Mouse (Mus musculus) heart, embryonic 12.5 days (tissue): ENCODE results near the gene Gpn3. TPM values are rescaled to one million over a fixed set of nuclear protein-coding genes. Genes with fewer than 3 reads are reported as not detected.

Experiments
- ATAC-seq: fragments of 200-750 bp; cut with Nextera tagmentation; 2 replicates; pipeline ENCODE4 v1.8.0; 2017; ENCODE audit warnings: moderate TSS enrichment, moderate library complexity; ENCODE audit not compliant: insufficient number of reproducible peaks, low FRiP score
- H3K27ac ChIP-seq: fragments of 300-500 bp; sonication (generic); 2 replicates; pipeline ENCODE4 v1.5.1; 2016; ENCODE audit warnings: mild to moderate bottlenecking, moderate library complexity; ENCODE audit not compliant: poor library complexity, severe bottlenecking
- H3K27me3 ChIP-seq: fragments of 300-500 bp; sonication (generic); replicated peaks from 2 replicates; pipeline ENCODE4 v1.6.1; 2016; ENCODE audit warnings: mild to moderate bottlenecking, moderate library complexity
- H3K36me3 ChIP-seq: fragments of 300-500 bp; sonication (generic); 2 replicates; pipeline ENCODE4 v1.6.1; 2016; ENCODE audit warnings: mild to moderate bottlenecking, moderate library complexity
- H3K4me1 ChIP-seq: fragments of 300-500 bp; sonication (generic); replicated peaks from 2 replicates; pipeline ENCODE4 v1.6.1; 2016; ENCODE audit warnings: mild to moderate bottlenecking
- H3K4me2 ChIP-seq: fragments of 300-500 bp; sonication (generic); 2 replicates; pipeline ENCODE4 v1.6.1; 2016; ENCODE audit warnings: mild to moderate bottlenecking, moderate library complexity
- H3K4me3 ChIP-seq: fragments of 300-500 bp; sonication (generic); 2 replicates; pipeline ENCODE4 v1.5.1; 2016; ENCODE audit warnings: mild to moderate bottlenecking
- H3K9ac ChIP-seq: fragments of 300-500 bp; sonication (generic); 2 replicates; pipeline ENCODE4 v1.6.1; 2016; ENCODE audit warnings: mild to moderate bottlenecking, moderate library complexity
- H3K9me3 ChIP-seq: fragments of 300-500 bp; sonication (generic); replicated peaks from 2 replicates; pipeline ENCODE4 v1.6.1; 2016; ENCODE audit warnings: mild to moderate bottlenecking, moderate library complexity
- WGBS: fragments of 180-500 bp; shearing (Covaris S2); methylation state at CpG from one replicate; pipeline ENCODE4 v1.1.7; 2016; 5-methylcytosine and 5-hydroxymethylcytosine counted together
- polyA plus RNA-seq: library from polyadenylated mRNA; unstranded; fragments of >200 nt; fragmentation: Nextera tagmentation; extraction: Ambion mirVana; gene quantifications from 2 replicates; pipeline ENCODE4 v1.2.1, GENCODE M21; 2016

The Gpn3 gene
- polyA plus RNA-seq, 1 experiment from 2014 or later: 58.7 TPM

GRCm38 (mm10) chr5:122391178-122391785 is 19.6 kb downstream of the Gpn3 start:
- Histone ChIP-seq H3K27me3 (no peaks in the 10 kb centered on the region), H3K36me3 (peaks cover 12% of the 10 kb centered on the region), H3K4me1 (peaks cover 9% of the 10 kb centered on the region), H3K4me3 (peak overlapping the region; percentile 87; the same call in 1 of the 2 replicates), H3K4me2 (peak overlapping the region; percentile 84; the same call in 1 of the 2 replicates), H3K9ac (no peak overlapping the region), H3K9me3 (no peaks in the 10 kb centered on the region), H3K27ac (no peak overlapping the region)
- ATAC-seq: no peak
- WGBS: 50% methylated on average over 16 of the region's 16 CpGs

GRCm38 (mm10) chr5:122391786-122392180 is 20.1 kb downstream of the Gpn3 start, which contains the start of gene Arpc3:
Arpc3 (plus strand) TSS chr5:122391878.
- Histone ChIP-seq H3K9ac (peak within 1 kb of the TSS; percentile 87), H3K4me3 (peak within 1 kb of the TSS; percentile 87), H3K4me1 (peaks cover 13% of the 10 kb centered on the region), H3K27me3 (no peaks in the 10 kb centered on the region), H3K9me3 (no peaks in the 10 kb centered on the region), H3K36me3 (peaks cover 16% of the 10 kb centered on the region), H3K4me2 (peak within 1 kb of the TSS; percentile 84), H3K27ac (peak within 1 kb of the TSS; percentile 48)
- under 1% methylated on average over 39 of the region's 39 CpGs for WGBS
- peak; percentile 90 for ATAC-seq

- H3K36me3 ChIP-seq: peaks cover 22% of the 10 kb centered on the region
- no peaks in the 10 kb centered on the region for H3K9me3 ChIP-seq
- peak overlapping the region; percentile 84 for H3K4me2 ChIP-seq
- 0 out of 2 replicates have a peak, but pooled peaks have one; percentile 52 for ATAC-seq
- H3K4me3 ChIP-seq: peak overlapping the region; percentile 87
- peaks cover 15% of the 10 kb centered on the region for H3K4me1 ChIP-seq
- peak overlapping the region; percentile 48; the same call in 1 of the 2 replicates for H3K27ac ChIP-seq
- peak overlapping the region; percentile 87 for H3K9ac ChIP-seq
- WGBS: 8% methylated on average over 19 of the region's 19 CpGs
- no peaks in the 10 kb centered on the region for H3K27me3 ChIP-seq
These were observed 20.7 kb downstream of the Gpn3 start for GRCm38 (mm10) chr5:122392227-122393004.

GRCm38 (mm10) chr5:122393887-122394286 is 22.2 kb downstream of the Gpn3 start:
- ATAC-seq: no peak
- H3K36me3 ChIP-seq: peaks cover 30% of the 10 kb centered on the region
- no peak overlapping the region for H3K4me2 ChIP-seq
- no peaks in the 10 kb centered on the region for H3K9me3 ChIP-seq
- no peaks in the 10 kb centered on the region for H3K27me3 ChIP-seq
- no peak overlapping the region for H3K27ac ChIP-seq
- WGBS: 43% methylated on average over 2 of the region's 2 CpGs
- no peak overlapping the region for H3K9ac ChIP-seq
- H3K4me1 ChIP-seq: peaks cover 23% of the 10 kb centered on the region
- no peak overlapping the region for H3K4me3 ChIP-seq

- Histone ChIP-seq H3K4me1 (peaks cover 40% of the 10 kb centered on the region), H3K9me3 (no peaks in the 10 kb centered on the region), H3K4me2 (no peak overlapping the region), H3K4me3 (no peak overlapping the region), H3K27me3 (no peaks in the 10 kb centered on the region), H3K27ac (peak overlapping the region; percentile 72), H3K36me3 (peaks cover 49% of the 10 kb centered on the region), H3K9ac (no peak overlapping the region)
- peak; percentile 51 for ATAC-seq
- WGBS: 64% methylated on average over 10 of the region's 10 CpGs
These were observed 25.1 kb downstream of the Gpn3 start for GRCm38 (mm10) chr5:122396791-122397190.

- Histone ChIP-seq H3K9ac (no peak overlapping the region), H3K4me3 (no peak overlapping the region), H3K4me2 (no peak overlapping the region), H3K27ac (no peak overlapping the region), H3K27me3 (no peaks in the 10 kb centered on the region), H3K4me1 (peaks cover 37% of the 10 kb centered on the region), H3K9me3 (no peaks in the 10 kb centered on the region), H3K36me3 (peaks cover 56% of the 10 kb centered on the region)
- WGBS: 88% methylated on average over 8 of the region's 8 CpGs
- no peak for ATAC-seq
These were observed 25.8 kb downstream of the Gpn3 start for GRCm38 (mm10) chr5:122397495-122397894.

GRCm38 (mm10) chr5:122399871-122400270 is 28.2 kb downstream of the Gpn3 start:
- no peaks in the 10 kb centered on the region for H3K27me3 ChIP-seq
- no peak for ATAC-seq
- H3K36me3 ChIP-seq: peaks cover 73% of the 10 kb centered on the region
- no peak overlapping the region for H3K4me3 ChIP-seq
- WGBS: 89% methylated on average over 8 of the region's 8 CpGs
- no peaks in the 10 kb centered on the region for H3K9me3 ChIP-seq
- H3K27ac ChIP-seq: no peak overlapping the region
- H3K9ac ChIP-seq: no peak overlapping the region
- no peak overlapping the region for H3K4me2 ChIP-seq
- peaks cover 31% of the 10 kb centered on the region for H3K4me1 ChIP-seq

GRCm38 (mm10) chr5:122400628-122401302 is 29.1 kb downstream of the Gpn3 start:
- Histone ChIP-seq H3K9ac (no peak overlapping the region), H3K36me3 (peaks cover 77% of the 10 kb centered on the region), H3K4me1 (peaks cover 31% of the 10 kb centered on the region), H3K27ac (peak overlapping the region; percentile 6; the same call in 1 of the 2 replicates), H3K4me3 (no peak overlapping the region), H3K27me3 (no peaks in the 10 kb centered on the region), H3K9me3 (no peaks in the 10 kb centered on the region), H3K4me2 (no peak overlapping the region)
- 66% methylated on average over 18 of the region's 18 CpGs for WGBS
- no peak for ATAC-seq

GRCm38 (mm10) chr5:122401303-122401640 is 29.6 kb downstream of the Gpn3 start:
- no peak; the same call in 1 of the 2 replicates for ATAC-seq
- Histone ChIP-seq H3K9me3 (no peaks in the 10 kb centered on the region), H3K27ac (no peak overlapping the region), H3K4me1 (peaks cover 31% of the 10 kb centered on the region), H3K4me2 (no peak overlapping the region), H3K36me3 (peaks cover 82% of the 10 kb centered on the region), H3K4me3 (no peak overlapping the region), H3K9ac (no peak overlapping the region), H3K27me3 (no peaks in the 10 kb centered on the region)
- WGBS: 24% methylated on average over 8 of the region's 8 CpGs

- Histone ChIP-seq H3K27me3 (no peaks in the 10 kb centered on the region), H3K36me3 (peaks cover 83% of the 10 kb centered on the region), H3K27ac (no peak overlapping the region), H3K9me3 (no peaks in the 10 kb centered on the region), H3K9ac (no peak overlapping the region), H3K4me1 (peaks cover 26% of the 10 kb centered on the region), H3K4me2 (no peak overlapping the region), H3K4me3 (no peak overlapping the region)
- WGBS: 91% methylated on average over 13 of the region's 13 CpGs
- no peak for ATAC-seq
These were observed 30.5 kb downstream of the Gpn3 start for GRCm38 (mm10) chr5:122402160-122402559.

- 80% methylated on average over 5 of the region's 5 CpGs for WGBS
- Histone ChIP-seq H3K4me2 (no peak overlapping the region), H3K4me1 (peaks cover 26% of the 10 kb centered on the region), H3K4me3 (no peak overlapping the region), H3K27ac (no peak overlapping the region), H3K36me3 (peaks cover 84% of the 10 kb centered on the region), H3K9me3 (no peaks in the 10 kb centered on the region; the same call in 1 of the 2 replicates), H3K27me3 (no peaks in the 10 kb centered on the region), H3K9ac (no peak overlapping the region)
- ATAC-seq: no peak
These were observed 31.1 kb downstream of the Gpn3 start for GRCm38 (mm10) chr5:122402772-122403171.
